Mouse (Mus musculus): Measurements from ENCODE around the gene H6pd. TPM values are rescaled to one million over a fixed set of nuclear protein-coding genes. Genes with fewer than 3 reads are reported as not detected.

The H6pd gene
- total RNA-seq, 2 experiments from 2014 or later: 10.8 to 12.0 TPM

DNA sequence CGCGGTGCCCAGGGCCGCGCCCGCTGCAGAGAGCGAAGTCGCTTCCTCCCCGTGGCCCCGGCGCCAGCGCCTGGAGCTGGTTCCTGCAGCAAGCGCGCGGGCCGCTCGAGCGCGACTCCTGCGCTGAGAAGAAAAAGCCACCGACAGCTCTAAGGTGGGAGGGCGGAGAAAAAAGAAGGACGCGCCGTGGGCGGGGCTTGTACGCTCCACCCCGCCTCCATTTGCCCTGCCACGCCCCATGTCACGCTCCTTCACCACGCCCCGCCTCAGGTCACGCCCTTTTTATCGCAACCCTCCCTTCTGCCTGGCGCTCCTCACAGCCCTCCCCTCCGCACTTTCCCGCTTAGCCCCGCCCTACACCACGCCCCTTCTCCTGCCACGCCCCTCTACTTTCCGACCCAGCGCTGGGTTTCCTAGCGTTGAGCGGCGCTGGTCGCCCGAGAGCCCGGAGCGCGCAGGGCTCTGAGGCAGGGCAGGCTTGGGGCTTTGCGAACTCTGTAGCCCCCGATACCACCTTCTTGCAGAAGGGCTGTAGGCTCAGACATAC, 53.9 kb downstream of the H6pd start, which contains the start of gene Spsb1:
Spsb1 (minus strand) TSS at position 151 of the 547 bp plus-strand sequence.
- peak; percentile 93 to 97 for DNase-seq (ENCODE audit: low spot score in 2 of 2)
- intact Hi-C loops (cut with DNase I): loop anchor here (5.0 kb wide), 2 partner anchors 53 to 203 kb away; no protein-coding TSS in a partner anchor

DNA sequence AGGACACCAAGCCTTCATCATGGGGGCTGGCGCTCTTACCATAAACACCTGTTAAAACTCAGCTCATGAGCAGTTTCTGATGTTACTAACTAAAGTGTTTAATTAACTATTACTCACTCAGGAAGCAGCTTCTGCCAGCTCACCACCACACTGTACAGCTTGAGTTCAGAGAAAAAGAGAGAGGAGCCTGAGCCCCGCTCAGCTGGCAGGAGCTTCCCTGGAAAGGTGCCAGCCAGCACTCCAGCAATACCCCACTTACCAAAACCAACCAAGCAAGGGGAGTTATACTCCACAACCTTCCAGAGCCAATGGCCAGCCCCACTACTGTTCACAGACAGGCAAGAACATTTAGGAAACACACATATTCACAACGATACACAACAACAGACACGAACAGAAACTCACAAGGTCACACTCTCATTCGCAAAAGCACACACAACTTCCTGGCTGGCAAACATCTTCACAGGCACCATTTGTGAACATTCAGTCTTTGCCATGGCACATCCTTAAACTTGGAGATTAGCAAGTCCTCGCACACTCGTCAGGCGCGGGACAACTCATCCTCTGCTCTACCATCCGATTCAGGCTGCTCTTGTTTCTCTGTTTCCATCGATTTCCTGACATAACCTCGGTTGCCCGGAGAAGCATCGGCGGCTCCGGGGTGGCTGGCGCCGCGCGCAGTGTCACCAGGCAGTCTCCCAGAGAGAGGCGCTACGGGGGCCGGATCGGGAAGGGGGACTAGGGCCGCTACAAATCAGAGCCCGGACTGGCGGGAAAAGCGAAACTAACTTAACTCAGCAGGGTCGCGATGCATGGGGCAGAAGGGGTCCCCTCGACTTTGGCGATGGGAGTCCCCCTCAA, 55.0 kb downstream of the H6pd start:
- intact Hi-C loops (cut with DNase I): loop anchor here (5.0 kb wide), 1 partner anchor 52 kb away; no protein-coding TSS in a partner anchor
- peak; percentile 49 to 62 for DNase-seq (ENCODE audit: low spot score in 2 of 2)

DNA sequence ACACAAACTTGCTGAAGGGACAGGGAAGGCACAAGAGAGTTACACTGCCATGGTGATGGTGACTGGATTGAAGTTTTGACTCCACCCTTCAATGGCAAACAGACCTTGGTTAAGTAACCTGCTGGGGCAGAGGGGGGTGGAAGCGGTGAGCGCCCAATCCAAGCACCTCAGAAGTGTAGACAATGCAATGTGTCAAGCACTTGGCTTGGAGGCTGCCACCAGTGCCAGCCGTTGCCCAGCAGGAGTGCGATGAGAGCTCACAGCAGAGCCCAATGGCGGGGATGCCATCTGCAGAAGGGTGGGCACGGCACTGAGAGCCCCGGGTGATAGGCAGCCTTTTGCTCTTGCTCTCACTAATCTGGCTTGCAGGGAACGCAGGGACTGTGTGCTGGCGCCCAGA, 56.6 kb downstream of the H6pd start:
- DNase-seq (ENCODE audit: low spot score in 2 of 2): no peak
- intact Hi-C loops (cut with DNase I): loop anchor here (5.0 kb wide), 1 partner anchor 50 kb away; no protein-coding TSS in a partner anchor

DNA sequence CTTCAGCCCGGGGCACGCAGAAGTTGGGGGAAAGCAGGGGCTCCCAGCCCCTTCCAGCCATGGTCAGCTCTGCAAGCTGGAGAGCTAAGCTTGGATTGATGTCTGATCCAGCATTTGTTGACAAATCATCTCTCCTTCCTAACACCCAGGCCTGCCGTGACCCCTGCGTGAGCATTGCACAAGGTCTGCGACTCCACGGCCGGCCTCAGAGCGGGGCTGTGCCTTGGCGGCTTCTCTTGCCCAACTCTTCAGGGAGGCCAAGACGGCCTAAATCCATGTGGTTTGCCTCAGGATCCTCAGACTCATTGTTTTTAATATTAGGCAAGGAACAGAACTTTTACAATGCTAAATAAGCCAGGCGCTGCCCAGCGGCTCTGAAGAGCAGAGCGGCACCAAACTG, 57.6 kb downstream of the H6pd start:
- no peak for DNase-seq (ENCODE audit: low spot score in 2 of 2)
- intact Hi-C loops (cut with DNase I): loop anchor here (5.0 kb wide), 1 partner anchor 49 kb away; no protein-coding TSS in a partner anchor

DNA sequence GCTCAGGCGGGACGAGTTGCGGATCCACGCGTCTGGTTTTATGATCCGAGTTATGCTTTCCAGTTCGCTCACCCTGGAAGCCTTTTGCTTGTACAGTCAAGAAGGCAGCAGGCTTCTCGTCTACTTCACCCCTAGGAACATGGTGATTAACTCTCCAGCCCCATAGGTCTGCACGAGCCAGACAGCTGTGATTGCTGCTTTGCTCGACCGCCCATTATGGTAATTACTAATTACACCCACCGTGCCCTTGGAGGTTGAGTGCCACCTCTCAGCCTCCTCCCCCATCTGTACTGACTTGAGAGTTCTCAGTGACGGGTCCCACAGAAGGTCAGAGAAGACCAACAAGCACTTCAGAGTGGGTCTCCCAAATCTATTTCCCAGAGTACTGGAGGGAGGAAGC, 59.1 kb downstream of the H6pd start:
- intact Hi-C loops (cut with DNase I): loop anchor here (5.0 kb wide), 1 partner anchor 47 kb away; no protein-coding TSS in a partner anchor
- DNase-seq (ENCODE audit: low spot score in 2 of 2): no peak

DNA sequence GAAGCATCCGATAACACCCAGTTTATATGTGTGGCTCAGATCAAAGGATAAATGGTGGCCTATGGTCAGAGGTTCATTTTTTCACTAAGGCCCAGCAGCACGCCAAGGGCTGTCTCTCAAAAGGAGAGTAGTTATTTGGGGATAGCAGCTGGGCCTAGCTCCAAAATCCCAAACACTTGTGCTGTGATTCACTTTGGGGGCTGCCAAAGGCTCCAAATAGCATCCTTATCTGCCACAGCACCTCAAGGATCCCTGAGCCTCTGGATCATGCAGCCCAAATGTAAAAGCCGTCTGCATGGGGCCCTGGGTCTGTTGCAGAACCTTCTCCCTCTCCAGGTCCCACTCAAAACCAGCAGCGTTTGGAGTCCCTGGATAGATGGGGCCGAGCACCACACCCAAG, 60.7 kb downstream of the H6pd start:
- intact Hi-C loops (cut with DNase I): no loop called here
- peak in 1 of 2 experiments; percentile 75 for DNase-seq (ENCODE audit: low spot score in 2 of 2)

DNA sequence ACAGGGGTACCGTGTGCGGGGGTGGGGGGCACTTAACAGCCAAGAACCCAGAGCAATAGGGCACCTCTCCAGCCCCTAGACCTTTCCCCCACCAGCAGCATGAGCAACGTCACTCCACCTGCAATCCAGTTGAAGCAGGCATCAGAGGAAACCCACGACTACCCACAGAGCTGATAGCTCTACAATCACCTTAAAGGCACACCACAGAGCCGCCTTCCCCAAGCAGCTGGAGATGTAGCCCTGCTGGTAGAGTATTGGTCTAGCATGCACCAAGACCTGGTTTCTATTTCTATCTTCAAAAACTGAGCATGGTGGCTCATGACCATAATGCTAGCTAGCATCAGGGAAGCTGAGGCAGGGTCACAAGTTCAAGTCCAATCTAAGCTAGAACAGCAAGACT, 61.4 kb downstream of the H6pd start:
- intact Hi-C loops (cut with DNase I): no loop called here
- DNase-seq (ENCODE audit: low spot score in 2 of 2): no peak

DNA sequence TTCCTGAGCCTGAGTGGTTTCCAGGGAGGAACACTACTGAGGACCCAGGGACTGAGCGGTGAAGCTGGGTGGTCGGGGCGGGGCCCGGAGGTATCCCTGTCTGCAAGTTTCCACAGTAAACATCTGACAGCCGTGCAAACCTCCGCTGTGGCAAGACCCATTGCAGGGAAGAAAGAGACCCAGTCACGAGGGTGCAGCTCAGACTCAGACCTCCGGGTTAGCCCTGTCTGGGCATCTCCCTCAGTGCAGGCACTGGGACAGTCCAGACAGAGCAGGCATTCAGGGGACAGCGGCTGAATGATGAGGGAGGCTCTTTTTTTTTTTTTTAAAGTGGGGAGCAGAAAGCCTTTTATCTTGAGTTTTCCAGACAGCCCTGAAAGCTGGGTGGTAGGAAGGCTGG, 63.6 kb downstream of the H6pd start:
- intact Hi-C loops (cut with DNase I): no loop called here
- DNase-seq (ENCODE audit: low spot score in 2 of 2): no peak

DNA sequence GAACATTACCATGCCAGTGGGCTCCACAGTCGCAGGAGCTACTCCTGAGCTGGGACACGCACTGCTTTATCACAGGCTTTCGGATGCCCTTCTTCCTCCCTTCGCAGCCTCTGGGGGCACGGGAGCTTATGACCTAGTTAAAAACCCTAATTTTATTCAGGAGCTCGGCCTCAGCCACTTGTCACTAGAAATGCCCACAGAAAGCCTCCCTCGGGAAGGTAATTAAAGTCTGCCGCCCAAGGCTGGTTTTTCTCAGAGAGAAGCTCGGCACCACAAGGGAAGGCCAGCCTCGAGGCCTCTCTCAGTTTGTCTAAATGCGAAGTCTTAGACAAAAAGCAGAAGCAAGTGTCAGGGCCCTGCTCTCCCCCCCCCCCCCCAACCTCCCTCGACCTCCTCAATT, 64.6 kb downstream of the H6pd start:
- no peak for DNase-seq (ENCODE audit: low spot score in 2 of 2)
- intact Hi-C loops (cut with DNase I): no loop called here

DNA sequence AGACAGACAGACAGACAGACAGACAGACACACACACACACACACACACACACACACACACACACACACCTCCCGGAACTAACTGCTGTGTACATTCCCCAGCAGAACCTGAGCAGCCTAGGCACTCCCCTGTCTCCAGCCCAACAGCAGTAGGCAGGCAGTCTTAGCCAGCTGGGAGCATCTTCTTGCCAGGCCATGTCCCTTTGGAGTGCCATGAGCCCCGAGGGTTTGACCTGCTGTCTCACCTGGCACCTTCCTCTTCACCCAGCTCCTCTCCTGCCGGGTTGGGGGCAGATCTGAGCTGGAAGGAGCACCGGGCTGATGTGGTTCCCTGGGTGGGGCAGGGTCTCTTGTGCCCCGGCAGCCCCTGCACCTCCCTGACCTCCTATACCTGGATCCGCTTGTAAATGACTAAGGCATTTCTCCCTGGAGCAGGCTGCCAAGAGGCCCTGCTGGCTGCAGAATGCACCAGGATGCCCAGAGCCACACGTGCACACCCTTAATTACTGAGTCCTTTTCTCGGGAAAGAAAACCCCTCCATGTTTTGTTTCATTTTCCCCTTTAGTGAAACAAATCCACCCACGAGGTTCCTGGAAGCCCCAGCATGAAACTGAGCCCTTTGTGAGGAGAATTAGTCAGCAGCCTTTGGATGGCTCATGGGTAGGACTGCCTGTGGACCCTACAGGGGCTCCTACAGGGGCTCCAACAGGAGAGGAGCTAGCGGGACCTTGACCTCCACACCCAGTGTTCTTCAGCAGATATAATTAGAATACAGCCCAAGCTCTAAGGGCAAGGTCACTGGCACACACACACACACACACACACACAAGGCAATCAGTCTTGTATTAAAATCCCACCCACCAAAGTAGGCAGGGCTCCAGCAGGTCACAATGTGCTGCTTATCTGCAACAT, 65.7 kb downstream of the H6pd start:
- no peak for DNase-seq (ENCODE audit: low spot score in 2 of 2)
- intact Hi-C loops (cut with DNase I): no loop called here

DNA sequence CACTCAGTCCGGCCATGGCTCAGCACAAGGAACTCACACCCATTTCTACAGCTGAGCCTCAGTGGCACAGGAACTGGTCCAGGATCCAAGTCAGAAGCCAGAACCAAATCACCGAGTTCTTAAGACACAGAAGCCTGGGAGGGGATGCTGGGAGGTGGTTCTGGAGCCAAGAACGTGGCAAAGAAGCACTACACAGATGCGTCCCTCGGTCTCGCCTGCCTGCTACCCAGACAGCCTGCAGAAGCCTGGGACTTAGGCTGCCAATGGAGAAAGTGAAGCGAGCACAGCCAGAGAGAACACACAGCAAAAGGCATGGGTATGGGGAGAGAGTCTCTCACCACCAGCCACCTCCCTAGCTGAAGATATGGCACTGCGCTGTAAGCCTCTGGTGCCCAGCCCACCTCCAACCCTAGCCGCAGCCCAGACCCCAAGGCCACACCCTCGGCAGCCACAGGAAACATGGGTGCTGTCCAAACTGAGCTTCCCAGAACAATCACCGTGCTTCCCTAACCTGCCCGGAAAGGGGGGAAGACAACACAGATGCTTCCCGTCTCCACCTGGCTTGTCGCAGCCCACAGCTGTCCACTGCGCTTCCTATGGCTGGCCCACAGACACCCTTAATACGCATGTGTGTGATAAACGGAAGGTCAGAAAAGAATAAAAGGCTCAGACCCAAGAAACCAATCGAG, 67.6 kb downstream of the H6pd start:
- intact Hi-C loops (cut with DNase I): no loop called here
- DNase-seq (ENCODE audit: low spot score in 2 of 2): no peak

DNA sequence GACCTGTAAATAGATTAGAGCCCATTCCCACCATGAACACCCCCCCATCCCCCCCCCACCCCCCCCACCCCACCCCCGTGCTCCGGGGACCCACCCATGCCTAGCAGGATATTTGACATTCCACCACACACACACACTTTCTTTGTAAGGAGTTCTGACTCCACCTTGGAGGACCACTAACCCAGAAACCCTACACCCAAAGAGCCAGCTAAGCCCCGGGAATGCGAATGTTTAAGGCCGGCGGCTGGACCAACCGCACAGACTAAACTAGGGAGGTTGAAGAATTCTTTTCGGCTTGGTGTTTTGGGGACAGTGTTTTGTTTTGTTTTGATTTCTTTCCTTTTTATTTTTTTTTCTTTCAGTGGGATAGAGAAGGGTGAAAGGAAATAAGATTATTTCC, 70.1 kb downstream of the H6pd start:
- DNase-seq (ENCODE audit: low spot score in 2 of 2): no peak
- intact Hi-C loops (cut with DNase I): no loop called here

DNA sequence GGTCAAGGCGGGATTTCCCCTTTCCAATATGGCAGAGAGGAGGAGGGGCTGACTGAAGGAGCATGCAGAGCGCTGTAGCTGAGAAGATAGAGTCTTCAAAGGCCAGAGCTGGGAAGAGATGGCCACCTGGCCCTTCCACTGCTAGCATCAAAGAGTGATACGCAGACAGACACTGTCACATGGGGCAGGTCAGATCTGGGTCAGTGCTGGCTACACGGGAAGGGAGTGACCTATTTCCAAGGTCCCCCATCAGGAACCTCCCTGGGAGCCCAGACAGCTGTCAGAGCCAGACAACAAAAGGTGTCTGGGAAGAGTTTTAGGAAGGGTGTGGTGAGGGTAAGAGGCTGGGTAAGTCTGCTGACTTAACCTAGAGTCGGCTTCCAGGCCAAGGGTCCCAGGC, 71.9 kb downstream of the H6pd start:
- no peak for DNase-seq (ENCODE audit: low spot score in 2 of 2)
- intact Hi-C loops (cut with DNase I): no loop called here

DNA sequence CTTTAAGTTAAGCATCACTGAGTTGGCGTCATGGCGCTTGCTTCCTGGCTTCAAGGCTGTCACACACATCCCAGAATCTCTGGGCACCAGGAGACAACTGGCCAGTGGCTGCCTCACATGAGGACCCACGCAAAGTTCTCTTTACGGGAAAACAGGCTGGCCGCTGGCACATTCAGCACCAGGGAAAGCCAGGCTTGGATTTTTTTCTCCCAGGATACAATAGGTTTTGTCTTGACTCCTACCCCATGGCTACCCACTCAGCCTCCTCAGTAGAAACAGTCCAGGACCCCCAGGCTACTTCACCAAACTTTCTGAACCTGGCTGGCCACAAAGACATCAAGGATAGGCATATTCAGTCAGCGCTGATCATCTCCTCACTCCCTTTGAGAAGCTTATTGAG, 73.4 kb downstream of the H6pd start:
- intact Hi-C loops (cut with DNase I): no loop called here

DNA sequence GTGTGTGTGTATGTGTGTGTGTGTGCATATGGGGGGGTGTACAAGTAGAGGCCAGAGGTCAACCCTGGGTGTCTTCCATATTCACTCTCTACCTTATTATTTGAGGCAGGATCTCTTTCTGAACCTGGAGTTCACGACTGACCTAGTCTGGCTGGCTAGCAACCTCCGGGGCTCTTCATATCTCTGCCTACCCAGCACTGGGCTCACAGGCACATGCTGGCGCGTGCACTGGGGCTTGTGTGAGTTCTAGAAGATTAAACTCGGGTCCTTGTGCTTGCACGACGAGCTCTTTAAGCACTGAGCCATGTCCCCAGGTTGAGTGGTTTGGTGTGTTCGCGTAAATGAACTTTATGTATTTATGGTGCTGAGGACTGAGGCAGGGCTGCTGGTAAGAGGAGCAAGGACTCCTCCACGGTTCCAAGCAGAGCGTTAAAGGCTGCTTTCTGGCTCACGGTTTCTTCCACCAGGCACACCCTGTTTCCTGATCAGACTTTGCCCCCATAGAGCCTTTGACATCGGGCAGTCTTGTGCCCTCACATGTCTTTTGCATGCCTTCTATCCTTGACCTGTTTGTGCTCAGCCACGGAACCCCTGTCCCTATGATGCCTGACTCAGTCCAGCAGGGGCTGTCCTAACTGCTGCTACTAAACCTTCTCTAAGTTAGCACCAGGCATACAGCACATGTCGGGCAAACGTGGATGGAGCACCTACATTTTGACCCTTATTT, 75.1 kb downstream of the H6pd start:
- intact Hi-C loops (cut with DNase I): no loop called here
- DNase-seq (ENCODE audit: low spot score in 2 of 2): no peak

More for the DNA sequence above, 73.4 kb downstream of the H6pd start:
- DNase-seq (ENCODE audit: low spot score in 2 of 2): no peak

DNA sequence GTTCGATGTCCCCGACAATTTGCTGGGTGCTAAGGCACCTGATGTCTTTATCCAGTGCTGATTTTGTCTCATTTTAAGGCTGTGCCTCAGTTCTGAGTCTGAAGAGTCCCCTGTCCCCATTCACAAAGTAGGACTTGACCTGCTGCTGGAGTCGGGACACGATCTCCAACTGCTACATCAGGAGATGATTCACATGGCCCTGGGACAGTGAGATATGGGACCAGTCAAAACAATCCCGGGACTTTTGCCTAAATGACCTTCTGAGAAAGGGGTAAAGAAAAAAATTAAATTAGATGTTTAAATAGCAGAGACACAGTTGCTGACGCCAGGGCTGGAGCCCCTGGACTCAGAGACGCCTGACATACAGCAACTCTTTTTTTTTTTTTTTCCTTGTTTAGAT, 75.8 kb downstream of the H6pd start:
- no peak for DNase-seq (ENCODE audit: low spot score in 2 of 2)
- intact Hi-C loops (cut with DNase I): no loop called here

DNA sequence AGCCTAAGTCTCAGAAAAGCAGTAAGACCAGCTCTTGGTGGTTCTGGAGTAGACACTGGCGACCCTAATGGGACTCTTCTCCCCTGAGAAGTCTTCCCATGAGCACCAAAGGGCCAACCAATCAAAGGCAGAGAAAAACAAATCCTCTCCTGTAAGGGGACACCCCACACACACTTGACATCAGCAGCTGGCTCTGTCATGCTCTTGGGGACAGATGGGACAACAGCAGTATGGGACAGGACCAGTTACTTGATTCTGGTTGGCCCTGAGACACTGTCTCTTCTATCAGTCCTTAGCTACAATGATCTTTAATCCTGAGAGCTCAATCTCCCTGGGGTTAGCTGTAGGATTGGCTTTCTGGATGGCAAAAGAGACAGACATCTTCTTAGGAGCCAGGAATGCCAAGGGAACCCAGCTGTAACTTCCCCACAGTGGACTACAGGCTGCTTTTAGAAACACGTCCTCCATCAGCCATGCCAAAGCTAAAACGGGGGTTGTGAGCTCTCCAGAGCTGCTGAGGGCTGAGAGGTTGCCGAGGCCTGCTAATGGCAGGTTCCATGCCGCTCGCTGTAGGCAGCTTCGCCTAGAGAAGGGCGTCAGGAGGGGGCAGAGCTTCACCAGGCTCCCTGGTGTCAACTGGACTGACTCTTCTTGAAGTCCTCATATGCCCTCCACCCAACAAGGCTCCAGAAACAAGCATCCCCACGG, 76.6 kb downstream of the H6pd start:
- no peak for DNase-seq (ENCODE audit: low spot score in 2 of 2)
- intact Hi-C loops (cut with DNase I): no loop called here

DNA sequence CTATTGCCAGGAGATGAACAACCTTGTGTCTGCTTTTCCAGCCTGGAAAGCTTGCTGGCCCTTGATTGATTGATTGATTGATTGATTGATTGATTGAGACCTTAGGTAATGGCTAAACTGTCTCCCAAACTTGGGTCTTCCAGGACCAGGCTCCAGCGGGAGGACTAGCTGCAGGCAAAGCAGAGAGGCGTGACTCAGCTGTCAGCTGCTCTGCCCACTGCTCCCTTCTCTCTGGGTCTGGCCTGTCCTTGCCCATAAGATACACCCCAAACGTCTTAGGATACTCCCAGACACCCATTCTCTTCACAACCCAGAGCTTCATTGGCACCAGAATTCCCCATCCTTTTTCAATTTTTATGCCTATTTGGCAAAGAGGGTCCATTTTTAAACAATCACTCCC, 78.1 kb downstream of the H6pd start:
- intact Hi-C loops (cut with DNase I): no loop called here

More for the DNA sequence above, 78.1 kb downstream of the H6pd start:
- no peak for DNase-seq (ENCODE audit: low spot score in 2 of 2)

Data from left cerebral cortex, postnatal 25 days (tissue).